ENCODE assay signal across 25 mouse cellular contexts in genomic region chr17:71208921-71209320, GRCm38 (mm10). TPM values are rescaled to one million over a fixed set of nuclear protein-coding genes. Genes with fewer than 3 reads are reported as not detected.
DNase-seq lines count a peak whose midpoint lies in the region; ATAC-seq and TF ChIP-seq lines count a peak whose summit lies in the region.
"Had no signal": no experiment of that assay in that cellular context is flagged by ENCODE, and none has a peak within 500 bp of the region (broad histone marks: within the 10 kb centered on the region; RNA-seq: fewer than 3 reads in every experiment).

No protein-coding gene starts in this region.

- no peaks in the 10 kb centered on the region for H3K36me3 ChIP-seq in kidney, embryonic 14.5 days (ENCODE audit: control insufficient read depth, insufficient read depth, low read length)
- peaks cover 17% of the 10 kb centered on the region for H3K36me3 ChIP-seq in liver, embryonic 12.5 days
- no peaks in the 10 kb centered on the region for H3K36me3 ChIP-seq in liver, embryonic 11.5 days (ENCODE audit: control insufficient read depth, insufficient read depth, low read length)
- H3K36me3 ChIP-seq: forebrain, embryonic 12.5 days; forebrain, embryonic 15.5 days; hindbrain, embryonic 13.5 days had no signal

- no peak overlapping the region for H3K4me2 ChIP-seq in kidney, embryonic 14.5 days (replicated peaks; ENCODE audit: low read depth, low read length)
- no peak overlapping the region for H3K4me2 ChIP-seq in liver, embryonic 12.5 days
- H3K4me2 ChIP-seq in liver, embryonic 11.5 days: no peak overlapping the region
- H3K4me2 ChIP-seq: embryonic facial prominence, embryonic 13.5 days; forebrain, embryonic 12.5 days; forebrain, embryonic 15.5 days; heart, embryonic 11.5 days; hindbrain, embryonic 13.5 days had no signal

- H3K4me3 ChIP-seq in kidney, embryonic 14.5 days (ENCODE audit: low read length): no peak overlapping the region
- no peak overlapping the region for H3K4me3 ChIP-seq in liver, embryonic 12.5 days
- no peak overlapping the region for H3K4me3 ChIP-seq in liver, embryonic 11.5 days (ENCODE audit: low read depth, low read length)
- H3K4me3 ChIP-seq in cerebellum, adult 2 months (replicated peaks; ENCODE audit: insufficient read depth, low read depth, low read length): no peak overlapping the region
- H3K4me3 ChIP-seq: embryonic facial prominence, embryonic 10.5 days; embryonic facial prominence, embryonic 13.5 days; erythroblast, embryonic 14.5 days; forebrain, embryonic 12.5 days; forebrain, embryonic 15.5 days; hindbrain, embryonic 10.5 days; hindbrain, embryonic 13.5 days had no signal

- no peak for ATAC-seq in kidney, embryonic 14.5 days (ENCODE audit: low FRiP score, low TSS enrichment)
- ATAC-seq in liver, embryonic 12.5 days: no peak
- ATAC-seq in liver, embryonic 11.5 days (replicated peaks; ENCODE audit: low FRiP score): no peak
- ATAC-seq: forebrain, embryonic 15.5 days; hindbrain, postnatal 0 days had no signal

- no peak for TF ChIP-seq POLR2A in cerebellum, adult 2 months (IDR thresholded peaks at IDR 0.05; ENCODE audit: borderline replicate concordance, insufficient read depth, low read length)

- TF ChIP-seq CTCF in cerebellum, adult 2 months (IDR thresholded peaks at IDR 0.05; ENCODE audit: borderline replicate concordance, insufficient read depth, low read depth, low read length): no peak

- H3K9me3 ChIP-seq in kidney, embryonic 14.5 days (ENCODE audit: control insufficient read depth, low read length): no peaks in the 10 kb centered on the region
- no peaks in the 10 kb centered on the region for H3K9me3 ChIP-seq in liver, embryonic 12.5 days (replicated peaks)
- H3K9me3 ChIP-seq in liver, embryonic 11.5 days (ENCODE audit: control insufficient read depth, low read length): no peaks in the 10 kb centered on the region
- H3K9me3 ChIP-seq: embryonic facial prominence, embryonic 10.5 days; embryonic facial prominence, embryonic 13.5 days; forebrain, embryonic 15.5 days; hindbrain, embryonic 13.5 days had no signal

- H3K27me3 ChIP-seq in kidney, embryonic 14.5 days (ENCODE audit: control insufficient read depth, insufficient read depth, low read length): no peaks in the 10 kb centered on the region
- no peaks in the 10 kb centered on the region for H3K27me3 ChIP-seq in liver, embryonic 12.5 days (replicated peaks)
- H3K27me3 ChIP-seq in liver, embryonic 11.5 days (replicated peaks; ENCODE audit: control insufficient read depth, insufficient read depth, low read length): no peaks in the 10 kb centered on the region
- H3K27me3 ChIP-seq in cerebellum, adult 2 months (ENCODE audit: control insufficient read depth, insufficient read depth, low read length): no peaks in the 10 kb centered on the region
- H3K27me3 ChIP-seq: embryonic facial prominence, embryonic 13.5 days; forebrain, embryonic 12.5 days; forebrain, embryonic 15.5 days; hindbrain, embryonic 13.5 days had no signal

- H3K27ac ChIP-seq in kidney, embryonic 14.5 days (ENCODE audit: low read depth, low read length): no peak overlapping the region
- H3K27ac ChIP-seq in liver, embryonic 12.5 days: 0 out of 2 replicates have a peak overlapping the region, but pooled peaks have one; percentile 25
- H3K27ac ChIP-seq in liver, embryonic 11.5 days (ENCODE audit: low read depth, low read length): no peak overlapping the region
- H3K27ac ChIP-seq in cerebellum, adult 2 months (ENCODE audit: insufficient read depth, low read length): no peak overlapping the region
- H3K27ac ChIP-seq: embryonic facial prominence, embryonic 10.5 days; embryonic facial prominence, embryonic 13.5 days; forebrain, embryonic 12.5 days; forebrain, embryonic 15.5 days; hindbrain, embryonic 10.5 days; hindbrain, embryonic 13.5 days; hindbrain, postnatal 0 days had no signal

- intact Hi-C loops in heart, postnatal 25 days (cut with DNase I): no loop called here
- intact Hi-C loops in gastrocnemius, postnatal 36 days (cut with DNase I): no loop called here

- H3K9ac ChIP-seq in kidney, embryonic 14.5 days (ENCODE audit: low read depth, low read length): no peak overlapping the region
- H3K9ac ChIP-seq in liver, embryonic 12.5 days: no peak overlapping the region
- no peak overlapping the region for H3K9ac ChIP-seq in liver, embryonic 11.5 days (ENCODE audit: low read depth, low read length)
- H3K9ac ChIP-seq: embryonic facial prominence, embryonic 13.5 days; forebrain, embryonic 12.5 days; forebrain, embryonic 15.5 days; hindbrain, embryonic 13.5 days had no signal

- DNase-seq in heart, adult 11 months: peak; percentile 21
- no peak for DNase-seq in heart, postnatal 25 days (ENCODE audit: low spot score)
- DNase-seq in kidney, adult 9 months: peak; percentile 64
- DNase-seq in liver, embryonic 11.5 days (ENCODE audit: low spot score): no peak
- DNase-seq in cerebellum, adult 2 months: no peak
- no peak for DNase-seq in gastrocnemius, postnatal 36 days
- DNase-seq: adrenal gland, postnatal 10 days; cerebellum, adult 11 months; cerebellum, adult 8-10 months; cerebellum, postnatal 10 days; cerebellum, postnatal 36 days; embryo, embryonic 11 days; gastrocnemius, postnatal 25 days; heart, postnatal 36 days had no signal

- WGBS in kidney, embryonic 14.5 days: 91% methylated on average over 1 of the region's 1 CpGs
- WGBS in liver, embryonic 12.5 days (ENCODE audit: insufficient replicate concordance): 93% methylated on average over 1 of the region's 1 CpGs
- WGBS in liver, embryonic 11.5 days: 93% methylated on average over 1 of the region's 1 CpGs
- WGBS in cerebellum, adult 2 months: 89% methylated on average over 1 of the region's 1 CpGs

- H3K4me1 ChIP-seq in kidney, embryonic 14.5 days (ENCODE audit: control insufficient read depth, insufficient read depth, low read length): peaks cover 13% of the 10 kb centered on the region
- H3K4me1 ChIP-seq in liver, embryonic 12.5 days: peaks cover 96% of the 10 kb centered on the region
- H3K4me1 ChIP-seq in liver, embryonic 11.5 days (replicated peaks; ENCODE audit: control insufficient read depth, insufficient read depth, low read length): peaks cover 53% of the 10 kb centered on the region
- no peaks in the 10 kb centered on the region for H3K4me1 ChIP-seq in cerebellum, adult 2 months (ENCODE audit: control insufficient read depth, insufficient read depth, low read length)
- H3K4me1 ChIP-seq: embryonic facial prominence, embryonic 10.5 days; forebrain, embryonic 12.5 days; forebrain, embryonic 15.5 days had no signal

RNA-seq across cellular contexts. Expression of gene Lpin2, which starts 26.6 kb away (rescaled TPM):
- total RNA-seq in heart, postnatal 25 days (2021): 1 to 10 TPM; 8.2 to 9.5 TPM
- 54.9 and 93.2 TPM in 2 replicates for polyA plus RNA-seq in kidney, embryonic 14.5 days (2014; fragmentation: Nextera tagmentation; extraction: Ambion mirVana)
- polyA plus RNA-seq in liver, embryonic 12.5 days (2016; fragmentation: Nextera tagmentation; extraction: Ambion mirVana): 40.1 and 42.5 TPM in 2 replicates
- polyA plus RNA-seq in liver, embryonic 11.5 days (2014; fragmentation: Nextera tagmentation; extraction: Ambion mirVana): 37.7 and 37.9 TPM in 2 replicates
- 30.2 and 31.5 TPM in 2 replicates for polyA plus RNA-seq in cerebellum, adult 2 months (2012; rRNA removed)
- 1 to 10 TPM; 2.6 to 3.5 TPM for total RNA-seq in gastrocnemius, postnatal 36 days (2021)

Comparison
In these comparisons a context has a peak if more than half of its experiments do, and no peak if none do; other contexts are left out.
1. DNase-seq: peak in heart, adult 11 months (single experiment) and kidney, adult 9 months (single experiment); none in heart, postnatal 25 days (single experiment), liver, embryonic 11.5 days (single experiment), cerebellum, adult 2 months (0 of 2) and gastrocnemius, postnatal 36 days (0 of 2).